Mouse (Mus musculus) brain, embryonic 14.5 days (tissue): ENCODE results near the gene Tm6sf2.

Experiments used
- CTCF ChIP-seq: fragments of 200-500 bp; IDR thresholded peaks from 2 replicates; pipeline ENCODE4 v1.5.1; 2012; ENCODE audit warnings: inconsistent platforms, mild to moderate bottlenecking, moderate library complexity, borderline replicate concordance; ENCODE audit not compliant: insufficient read depth, insufficient read length; ENCODE audit errors: extremely low read depth
- POLR2A ChIP-seq: fragments of 200-500 bp; IDR thresholded peaks from 2 replicates; pipeline ENCODE4 v1.6.1; 2012; ENCODE audit warnings: mild to moderate bottlenecking, inconsistent platforms, borderline replicate concordance; ENCODE audit not compliant: poor library complexity, insufficient read depth, insufficient read length, severe bottlenecking; ENCODE audit errors: extremely low read depth

DNA sequence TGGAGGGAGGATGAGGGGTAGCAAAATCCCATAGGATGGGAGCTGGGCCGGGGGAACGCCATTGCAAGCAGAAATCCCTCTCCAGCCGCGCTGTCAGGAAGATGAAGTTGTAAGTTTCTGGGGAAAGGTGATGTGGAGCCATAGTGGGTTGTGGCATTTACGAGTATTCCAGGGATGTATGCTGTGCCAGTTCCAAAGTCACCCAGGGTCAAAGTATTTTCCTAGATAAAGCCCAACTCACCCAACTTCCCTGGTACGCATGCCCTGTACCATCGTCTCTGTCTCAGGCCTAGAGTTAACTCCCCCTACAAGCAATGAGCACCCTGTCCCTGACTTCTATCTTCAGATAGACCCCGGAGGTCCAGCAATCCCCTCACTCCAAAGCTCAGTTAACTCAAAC, 396 bp downstream of the Tm6sf2 start:
- TF ChIP-seq POLR2A (no peak), CTCF (no peak)
